ENCODE assay signal across 8 mouse cellular contexts in the genomic region with DNA sequence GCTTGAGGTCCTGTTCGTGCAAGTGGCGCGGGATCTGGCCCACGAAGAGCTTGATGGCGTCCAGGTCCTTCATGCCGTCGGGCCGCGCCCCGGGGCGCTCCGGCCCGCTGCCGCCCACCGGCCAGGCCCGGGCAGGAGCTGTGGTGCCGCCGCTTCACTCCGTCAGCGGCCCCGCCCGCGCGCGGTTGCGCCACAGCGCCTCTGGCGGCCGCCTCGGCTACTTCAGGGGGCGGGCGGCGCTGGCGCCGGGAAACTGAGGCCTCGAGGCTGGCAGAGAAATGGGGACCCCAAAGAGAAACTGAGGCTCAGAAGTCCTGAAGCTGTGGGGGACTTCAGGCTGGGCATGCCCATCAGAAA. TPM values are rescaled to one million over a fixed set of nuclear protein-coding genes. Genes with fewer than 3 reads are reported as not detected.
DNase-seq lines count a peak whose midpoint lies in the region; TF ChIP-seq lines count a peak whose summit lies in the region.

Gene Celf5 (minus strand): TSS at position 177 of the 357 bp plus-strand sequence.

- peaks cover 18% of the 10 kb centered on the region for H3K36me3 ChIP-seq in embryonic facial prominence, embryonic 10.5 days (replicated peaks)

- H3K27me3 ChIP-seq in embryonic facial prominence, embryonic 10.5 days (replicated peaks; ENCODE audit: low read depth, poor library complexity, severe bottlenecking): peaks cover 51% of the 10 kb centered on the region

- H3K4me3 ChIP-seq in gastrocnemius, adult 2 months: peak within 1 kb of the TSS; percentile 78
- H3K4me3 ChIP-seq in embryonic facial prominence, embryonic 10.5 days: peak within 1 kb of the TSS; percentile 59

- WGBS in embryonic facial prominence, embryonic 10.5 days: under 1% methylated on average over 36 of the region's 36 CpGs

- intact Hi-C loops in gastrocnemius, adult 2 months (cut with DNase I): no loop called here
- intact Hi-C loops in gastrocnemius, postnatal 36 days (cut with DNase I): no loop called here
- intact Hi-C loops in heart, postnatal 10 days (cut with DNase I): no loop called here

- peak; percentile 90 for TF ChIP-seq CTCF in gastrocnemius, adult 2 months (IDR thresholded peaks at IDR 0.05)

- peak within 1 kb of the TSS; percentile 49; the same call in 1 of the 2 replicates for H3K27ac ChIP-seq in gastrocnemius, adult 2 months
- peak within 1 kb of the TSS; percentile 44; the same call in 1 of the 2 replicates for H3K27ac ChIP-seq in embryonic facial prominence, embryonic 10.5 days (replicated peaks)

- H3K9me3 ChIP-seq in embryonic facial prominence, embryonic 10.5 days: no peaks in the 10 kb centered on the region

- H3K4me1 ChIP-seq in embryonic facial prominence, embryonic 10.5 days: peaks cover 20% of the 10 kb centered on the region

- peak; percentile 66 for DNase-seq in gastrocnemius, adult 2 months
- no peak for DNase-seq in gastrocnemius, postnatal 36 days
- peak; percentile 54 for DNase-seq in T-cell, adult 2 months (ENCODE audit: low spot score)
- peak; percentile 76 for DNase-seq in embryonic facial prominence, embryonic 10.5 days (ENCODE audit: low spot score)
- peak; percentile 61 to 63 for DNase-seq in heart, postnatal 10 days
- peak; percentile 72 to 74 for DNase-seq in layer of hippocampus, postnatal 25 days (ENCODE audit: extremely low spot score in 1 of 2, low spot score in 1 of 2)
- DNase-seq in lung, postnatal 10 days: peak; percentile 47
- DNase-seq in retina, postnatal 1 day: peak; percentile 75

RNA-seq across cellular contexts. Expression of gene Celf5, which starts in this region (rescaled TPM):
- under 1 TPM in 1 of 2 experiments, not detected in 1; 0.17 TPM for total RNA-seq in gastrocnemius, adult 2 months (2021)
- total RNA-seq in gastrocnemius, postnatal 36 days (2021): not detected
- polyA plus RNA-seq in embryonic facial prominence, embryonic 10.5 days (2016; fragmentation: Nextera tagmentation; extraction: Ambion mirVana): 1.2 and 2.3 TPM in 2 replicates
- total RNA-seq in heart, postnatal 10 days (2021): under 1 TPM; 0.32 to 0.48 TPM
- 100 to 1,000 TPM; 255 to 311 TPM for total RNA-seq in layer of hippocampus, postnatal 25 days (2021)

Comparison
In these comparisons a context has a peak if more than half of its experiments do, and no peak if none do; other contexts are left out.
1. RNA of gene Celf5 (total RNA-seq): 255 to 311 TPM in layer of hippocampus, postnatal 25 days; 0.32 to 0.48 TPM in heart, postnatal 10 days, 0.17 TPM in gastrocnemius, adult 2 months and not detected in gastrocnemius, postnatal 36 days; every median in the first group is over 100 times any median in the second.
2. Peak in DNase-seq, H3K4me3 ChIP-seq and H3K27ac ChIP-seq in gastrocnemius, adult 2 months; RNA of the gene not detected or under 1 TPM.
3. Peak in DNase-seq in heart, postnatal 10 days; RNA of the gene not detected or under 1 TPM.
4. DNase-seq: peak in T-cell, adult 2 months (single experiment), embryonic facial prominence, embryonic 10.5 days (single experiment), layer of hippocampus, postnatal 25 days (2 of 2), lung, postnatal 10 days (single experiment) and retina, postnatal 1 day (single experiment); none in gastrocnemius, postnatal 36 days (0 of 2).